Mouse (Mus musculus) adrenal gland (tissue): ENCODE measurements at regions not wholly inside any gene's neighbourhood (a gene's known extent, or its start where the extent isn't known, plus 50 kb on each side); places are given as distances from the start of the nearest gene placed in this dataset.

ENCODE experiments used
- intact Hi-C: fragments of 180-260 bp; cut with DNase I; formaldehyde crosslinking; loops from one replicate; pipeline ENCODE4 v1.15.1; 2025

GRCm38 (mm10) chr8:8102010-8102727, 558.9 kb downstream of the Efnb2 start:
- intact Hi-C loops: no loop called here

- intact Hi-C loops: no loop called here
Observed at GRCm38 (mm10) chr8:8092551-8092950, 568.5 kb downstream of the Efnb2 start.

- intact Hi-C loops: no loop called here
Observed at GRCm38 (mm10) chr8:8084652-8085051, 576.4 kb downstream of the Efnb2 start.

- intact Hi-C loops: no loop called here
Observed at GRCm38 (mm10) chr8:8064074-8064473, 597.0 kb downstream of the Efnb2 start.

DNA sequence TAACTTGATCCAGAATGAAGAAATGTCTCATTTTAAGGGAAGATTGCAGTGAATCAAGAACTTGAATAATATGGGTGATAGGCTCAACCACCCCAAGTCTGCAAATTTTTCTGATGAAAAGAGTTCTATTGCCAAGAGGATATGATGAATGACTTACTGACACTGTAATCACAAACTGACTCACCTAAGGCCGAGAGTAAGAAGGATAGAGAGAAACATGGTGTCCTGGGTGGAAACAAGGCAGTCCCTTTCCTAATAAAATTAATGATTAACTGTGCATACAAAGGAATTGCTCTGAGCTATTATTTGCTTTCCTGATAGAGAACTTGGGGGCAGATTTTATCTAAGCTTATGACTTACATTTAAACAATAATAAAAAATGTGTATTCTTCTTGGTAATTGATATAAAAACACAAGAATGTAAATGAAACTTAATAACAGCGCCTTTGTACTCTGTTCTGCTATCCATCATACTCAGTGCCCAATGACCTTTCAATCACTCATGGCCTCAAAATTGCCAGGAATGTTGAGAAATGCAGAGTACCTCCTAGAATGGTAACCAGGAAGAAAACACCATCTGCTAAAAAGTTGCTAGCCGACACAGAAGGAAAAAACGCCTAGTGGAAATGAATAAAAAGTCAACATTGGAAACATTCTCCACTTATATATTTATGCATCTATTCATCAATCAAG, 606.7 kb downstream of the Efnb2 start:
- intact Hi-C loops: no loop called here

DNA sequence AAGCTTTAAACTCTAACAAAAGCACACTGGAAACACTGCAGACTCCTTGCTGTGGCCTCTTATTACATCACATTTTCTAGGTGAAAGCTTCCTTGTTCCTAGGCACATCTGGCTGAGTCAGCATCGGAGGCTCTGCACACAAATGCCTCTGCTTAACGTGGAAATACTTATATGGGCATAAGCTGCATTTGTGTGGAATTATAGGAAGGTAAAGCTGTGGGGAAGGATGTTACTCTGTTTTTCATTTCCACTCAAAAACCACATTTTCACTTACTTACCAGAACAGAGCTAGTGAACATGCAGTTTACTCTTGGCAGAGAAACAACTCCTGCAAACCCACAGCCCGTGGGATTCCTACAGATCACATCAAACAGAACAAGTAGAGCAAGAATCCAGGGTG, 609.9 kb downstream of the Efnb2 start:
- intact Hi-C loops: no loop called here

DNA sequence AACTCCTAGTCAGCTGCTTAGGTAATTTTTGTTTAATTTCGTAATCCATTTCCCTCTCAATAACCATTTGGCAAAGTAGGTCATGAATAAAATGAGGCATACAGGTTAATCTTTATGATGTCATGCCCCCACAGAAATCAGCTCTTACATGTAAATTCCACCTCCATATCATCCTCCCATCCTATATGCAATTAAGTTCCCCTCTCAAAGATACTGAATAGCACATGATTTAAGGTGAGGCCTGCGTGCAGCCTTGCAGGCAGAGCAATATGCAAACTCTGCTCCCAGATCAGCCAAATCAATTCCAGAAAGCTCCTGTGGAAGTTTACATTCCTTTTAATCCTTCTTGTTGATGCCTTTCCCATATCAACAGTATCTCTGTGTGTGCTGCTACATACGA, 610.3 kb downstream of the Efnb2 start:
- intact Hi-C loops: no loop called here

DNA sequence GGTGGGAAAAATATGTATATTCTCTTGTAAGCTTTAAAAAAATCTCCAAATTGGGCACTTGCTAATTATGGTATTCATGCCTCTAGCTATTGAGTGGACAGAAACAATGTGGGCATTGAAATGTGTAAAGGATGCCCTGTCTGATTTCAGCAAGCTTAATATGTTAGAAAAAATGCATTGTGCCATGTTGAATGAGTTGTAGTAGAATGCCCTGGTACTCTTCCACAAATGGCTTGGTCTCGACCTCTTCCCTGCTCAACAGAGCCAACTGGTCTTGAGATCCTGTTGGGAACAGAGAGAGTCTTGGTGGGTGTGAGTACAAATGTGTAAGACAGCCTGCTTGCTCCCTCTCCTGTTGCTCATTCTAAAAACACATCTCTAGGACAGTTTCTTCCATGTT, 616.1 kb downstream of the Efnb2 start:
- intact Hi-C loops: no loop called here

DNA sequence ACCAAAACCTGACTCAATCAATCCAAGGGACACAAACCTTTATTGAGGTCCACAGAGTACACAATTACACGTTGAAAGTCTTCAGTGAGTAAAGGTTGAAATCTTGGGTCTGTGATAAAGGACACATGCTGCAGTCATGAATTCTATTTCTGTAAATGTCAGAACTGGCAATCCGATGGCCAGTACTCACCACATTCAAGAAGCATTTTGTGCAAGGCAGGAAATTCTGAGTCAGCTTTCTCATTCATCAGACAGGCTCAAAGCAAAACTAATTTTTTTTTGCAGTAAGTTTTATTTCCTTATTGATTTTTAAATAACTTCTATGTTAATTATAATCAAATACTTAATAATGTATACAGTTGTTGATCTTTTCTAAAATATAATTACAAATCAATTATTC, 616.7 kb downstream of the Efnb2 start:
- intact Hi-C loops: no loop called here

GRCm38 (mm10) chr8:8037929-8038328, 623.1 kb downstream of the Efnb2 start:
- intact Hi-C loops: no loop called here

DNA sequence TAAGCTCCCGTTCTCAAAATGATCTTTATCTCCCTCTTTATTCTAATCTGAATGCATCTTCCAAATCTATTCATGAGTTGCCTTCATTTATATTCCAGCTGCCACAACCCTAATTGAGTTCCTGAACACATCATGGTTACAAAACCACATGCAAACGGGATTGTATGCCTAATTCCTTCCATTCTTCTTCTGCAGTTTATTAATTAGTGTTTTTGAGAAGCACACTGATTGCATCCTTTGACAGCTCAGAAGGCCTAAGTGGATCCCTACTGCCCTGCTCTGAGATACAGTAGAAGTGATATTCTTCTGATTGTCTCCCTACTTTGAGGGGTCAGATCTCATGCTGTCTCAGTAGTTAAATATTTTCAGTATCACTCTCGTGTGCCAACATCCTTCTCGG, 649.9 kb downstream of the Efnb2 start:
- intact Hi-C loops: no loop called here

DNA sequence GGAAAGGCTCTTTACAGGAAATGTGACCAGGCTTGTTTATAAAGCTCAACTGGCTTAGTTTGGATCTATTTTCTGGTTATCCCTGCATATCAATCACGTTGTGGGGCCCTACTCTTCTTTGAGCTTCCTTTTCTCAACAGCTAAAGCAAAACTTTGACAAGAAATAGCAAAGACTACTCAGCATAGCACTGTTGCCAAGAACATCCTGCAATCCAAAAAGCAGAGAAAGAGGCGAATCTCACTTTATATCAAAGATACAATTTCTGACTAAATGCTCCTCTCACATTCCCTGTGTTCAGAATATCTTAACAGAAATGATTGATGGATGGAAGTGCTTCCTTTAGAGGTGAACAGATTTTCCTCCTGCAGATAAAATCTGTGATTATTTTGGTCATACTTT, 666.1 kb downstream of the Efnb2 start:
- intact Hi-C loops: no loop called here

DNA sequence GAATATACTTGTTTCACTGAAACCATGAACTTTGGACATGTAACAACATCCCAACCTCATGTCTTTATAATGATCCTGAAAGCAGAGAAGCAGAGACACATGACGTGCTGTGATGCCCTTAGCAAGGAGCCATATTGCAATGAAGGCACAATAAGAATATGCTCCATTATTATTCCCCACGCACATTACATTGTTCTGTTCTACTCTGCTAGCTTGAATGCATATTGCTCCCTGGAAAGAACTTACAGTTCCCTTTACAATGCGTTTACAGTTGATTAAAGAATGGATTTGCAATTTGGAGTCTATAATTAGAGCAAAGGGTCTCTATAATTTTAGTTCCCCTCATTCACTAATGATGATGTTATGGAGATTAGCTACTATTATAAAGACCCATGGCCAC, 672.2 kb downstream of the Efnb2 start:
- intact Hi-C loops: no loop called here

DNA sequence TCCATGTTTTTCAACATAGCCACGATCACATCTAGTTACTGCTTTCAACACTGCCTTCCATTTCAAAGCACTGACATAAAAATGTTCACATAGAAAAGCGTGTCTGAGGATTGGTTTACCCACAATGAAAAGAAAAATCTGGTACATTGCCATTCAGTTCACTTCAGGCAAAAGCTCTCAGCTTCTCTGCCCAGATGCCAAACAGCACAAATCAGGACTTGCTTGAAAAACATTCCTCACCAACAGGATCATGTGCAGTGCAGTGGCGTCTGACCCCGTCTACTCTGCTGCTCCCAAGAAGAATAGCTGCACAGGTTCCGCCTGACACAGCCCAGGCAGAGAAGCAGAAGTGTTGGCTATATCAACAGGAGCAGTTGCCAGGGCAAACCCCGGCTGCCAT, 684.0 kb downstream of the Efnb2 start:
- intact Hi-C loops: no loop called here

- intact Hi-C loops: no loop called here
Observed at GRCm38 (mm10) chr8:7973791-7974190, 687.3 kb downstream of the Efnb2 start.

- intact Hi-C loops: no loop called here
Observed at GRCm38 (mm10) chr8:7964276-7964675, 696.8 kb downstream of the Efnb2 start.

DNA sequence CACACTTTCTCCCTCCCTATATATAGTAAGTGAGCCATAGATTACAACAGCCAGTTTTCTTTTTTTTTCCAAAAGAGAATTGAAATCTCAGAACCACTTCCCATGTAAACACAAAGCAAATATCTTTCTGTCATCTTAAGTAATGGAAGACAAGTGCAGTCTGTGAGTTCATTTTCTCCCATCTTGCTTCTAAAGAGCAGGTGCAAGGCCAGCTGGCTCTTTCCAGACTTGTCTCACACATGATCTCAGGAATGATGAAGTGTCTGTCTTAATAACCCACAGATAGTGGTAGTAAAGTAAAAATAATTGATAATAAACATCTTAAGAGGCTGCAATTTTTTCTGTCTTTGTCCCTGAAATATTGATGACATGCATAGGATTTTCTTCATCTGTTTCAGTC, 704.3 kb downstream of the Efnb2 start:
- intact Hi-C loops: no loop called here

DNA sequence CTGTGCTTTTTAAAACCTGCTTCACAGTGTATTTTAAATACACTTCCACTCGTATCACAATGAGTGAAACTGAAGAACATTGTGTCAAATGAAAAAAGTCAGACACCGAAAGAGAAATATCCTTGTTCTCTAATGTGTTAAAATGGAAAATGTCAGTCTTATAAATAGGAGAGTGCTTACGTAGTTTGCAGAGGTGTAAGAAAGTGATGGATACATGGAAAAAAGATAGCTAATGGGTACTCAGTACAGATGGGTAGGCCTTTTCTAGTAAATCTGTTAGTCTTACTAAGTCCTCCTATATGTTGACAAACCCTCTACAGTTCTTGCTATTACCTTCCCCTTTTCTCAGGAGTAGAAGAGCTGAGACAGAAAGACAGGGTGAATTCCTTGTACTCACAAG, 706.2 kb downstream of the Efnb2 start:
- intact Hi-C loops: no loop called here

GRCm38 (mm10) chr8:7945966-7946775, 714.9 kb downstream of the Efnb2 start:
- intact Hi-C loops: no loop called here

- intact Hi-C loops: no loop called here
Observed at GRCm38 (mm10) chr8:7936596-7936995, 724.4 kb downstream of the Efnb2 start.

DNA sequence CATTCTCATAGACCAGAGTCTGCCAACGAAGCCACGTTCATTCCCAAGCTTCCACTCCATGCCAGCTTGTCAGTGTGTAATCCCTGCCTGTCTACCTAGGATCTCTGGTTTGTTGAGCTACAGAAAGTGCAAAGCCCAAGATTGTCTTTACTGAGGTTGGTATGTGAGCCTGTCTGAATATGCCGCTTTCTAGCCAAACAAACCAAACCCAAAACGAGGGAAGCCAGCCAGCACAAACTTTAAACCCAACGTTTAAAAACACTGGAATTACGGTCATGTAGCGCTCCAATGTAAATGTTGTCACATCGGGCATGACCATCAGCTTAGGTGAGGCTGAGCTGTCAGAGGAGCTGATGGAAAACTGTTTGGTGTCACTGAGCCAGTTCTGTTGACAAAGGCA, 741.6 kb downstream of the Efnb2 start:
- intact Hi-C loops: no loop called here

- intact Hi-C loops: no loop called here
Observed at GRCm38 (mm10) chr8:7894338-7894737, 766.7 kb downstream of the Efnb2 start.
